Mouse (Mus musculus) erythroblast, embryonic 14.5 days (primary cell): ENCODE results near the gene Sppl3.
A peak's percentile ranks its signal among the peaks of the same experiment; 100 is the strongest.

Experiments used
- GATA1 ChIP-seq: IDR thresholded peaks from 2 replicates; pipeline ENCODE4 v1.6.1; 2012; ENCODE audit warnings: low read length, inconsistent platforms, mixed read lengths
- TAL1 ChIP-seq: IDR thresholded peaks from 3 replicates; pipeline ENCODE4 v1.6.1; 2012; ENCODE audit warnings: low read length, inconsistent platforms, mixed read lengths

DNA sequence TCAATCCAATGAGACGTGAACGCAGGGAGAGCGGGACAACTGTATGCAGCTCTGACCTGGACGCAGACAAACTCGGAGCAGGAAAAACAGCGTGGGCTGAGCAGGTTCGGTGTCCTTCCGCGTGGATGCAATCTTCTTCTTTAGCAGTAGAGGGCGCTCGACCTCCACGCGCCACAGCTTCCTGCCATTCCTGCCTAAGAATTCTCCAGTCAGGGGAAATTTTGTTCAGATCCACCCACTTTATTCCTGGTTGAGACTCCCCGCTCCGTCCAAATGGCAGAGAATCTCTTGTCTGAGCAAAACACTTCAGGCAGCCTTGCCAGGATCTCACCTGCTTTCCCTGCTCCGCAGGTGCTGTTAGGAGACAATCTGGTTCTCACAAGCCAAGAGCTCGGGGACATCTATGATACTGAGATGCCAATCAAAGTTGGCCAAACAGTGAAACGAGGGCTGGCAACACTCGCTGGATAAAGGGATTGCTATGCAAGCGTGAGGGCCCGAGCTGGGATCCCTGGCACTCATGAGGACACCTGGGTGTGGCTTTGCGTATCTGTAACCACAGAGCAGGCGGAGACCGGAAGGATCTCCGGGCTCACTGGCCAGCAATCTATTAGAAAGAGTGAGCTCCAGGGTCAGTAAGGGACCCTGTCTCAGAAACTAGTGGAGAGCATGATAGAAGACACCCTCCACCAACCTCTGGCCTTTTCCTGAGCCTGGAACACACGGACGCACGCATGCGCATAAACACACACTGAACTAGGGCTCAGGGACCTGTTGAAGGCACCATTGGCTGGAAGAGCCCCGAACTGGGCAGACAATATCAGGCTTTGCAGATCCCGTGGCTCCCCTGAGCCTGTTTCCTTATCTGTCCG lies 31.5 kb upstream of the Sppl3 start:
- TF ChIP-seq GATA1 (no peak; the same call in 1 of the 2 replicates), TAL1 (peak; percentile 33; the same call in 1 of the 3 replicates)
